Mouse (Mus musculus) midbrain, embryonic 14.5 days (tissue): ENCODE results near the gene Pp2d1. TPM values are rescaled to one million over a fixed set of nuclear protein-coding genes. Genes with fewer than 3 reads are reported as not detected.
"Not testable (repeated sequence)": the region's sequence is repeated elsewhere in the genome, so short reads cannot be mapped to it uniquely, and the experiment has no call there.

Source experiments
- ATAC-seq: fragments of 200-750 bp; cut with Nextera tagmentation; 2 replicates; pipeline ENCODE4 v1.8.0; 2017; ENCODE audit warnings: moderate number of reproducible peaks, moderate library complexity; ENCODE audit not compliant: low FRiP score, low TSS enrichment
- DNase-seq: peaks from one replicate; pipeline ENCODE4 v3.0.0-alpha.2; 2015
- H3K27ac ChIP-seq: fragments of 300-500 bp; sonication (generic); replicated peaks from 2 replicates; pipeline ENCODE4 v1.5.1; 2014; ENCODE audit warnings: mild to moderate bottlenecking, low read depth, low read length, moderate library complexity
- H3K27me3 ChIP-seq: fragments of 300-500 bp; sonication (generic); 2 replicates; pipeline ENCODE4 v1.6.1; 2014; ENCODE audit warnings: low read length, control low read depth, mixed read lengths; ENCODE audit not compliant: control insufficient read depth, insufficient read depth
- H3K36me3 ChIP-seq: fragments of 300-500 bp; sonication (generic); 2 replicates; pipeline ENCODE4 v1.6.1; 2014; ENCODE audit warnings: low read length, control low read depth; ENCODE audit not compliant: control insufficient read depth, insufficient read depth
- H3K4me1 ChIP-seq: fragments of 300-500 bp; sonication (generic); 2 replicates; pipeline ENCODE4 v1.6.1; 2014; ENCODE audit warnings: mild to moderate bottlenecking, antibody characterized with exemption, low read length, control low read depth; ENCODE audit not compliant: control insufficient read depth, insufficient read depth
- H3K4me2 ChIP-seq: fragments of 300-500 bp; sonication (generic); 2 replicates; pipeline ENCODE4 v1.6.1; 2014; ENCODE audit warnings: mild to moderate bottlenecking, low read length, moderate library complexity
- H3K4me3 ChIP-seq: fragments of 300-500 bp; sonication (generic); replicated peaks from 2 replicates; pipeline ENCODE4 v1.5.1; 2014; ENCODE audit warnings: low read depth, low read length
- H3K9ac ChIP-seq: fragments of 300-500 bp; sonication (generic); replicated peaks from 2 replicates; pipeline ENCODE4 v1.6.1; 2014; ENCODE audit warnings: mild to moderate bottlenecking, low read length, moderate library complexity
- H3K9me3 ChIP-seq: fragments of 300-500 bp; sonication (generic); 2 replicates; pipeline ENCODE4 v1.6.1; 2016; ENCODE audit warnings: low read length, control low read depth, mixed read lengths; ENCODE audit not compliant: control insufficient read depth
- WGBS: fragments of 180-500 bp; shearing (Covaris S2); extraction: QIAGEN DNeasy Blood & Tissue Kit; methylation state at CpG from one replicate; pipeline ENCODE4 v1.1.7; 2014; 5-methylcytosine and 5-hydroxymethylcytosine counted together
- polyA plus RNA-seq: library from polyadenylated mRNA; unstranded; fragments of >200 nt; fragmentation: Nextera tagmentation; extraction: Ambion mirVana; gene quantifications from 2 replicates; pipeline ENCODE4 v1.2.1, GENCODE M21; 2014

Gene Pp2d1
- polyA plus RNA-seq, 1 experiment from 2014 or later, result 0.66 TPM

GRCm38 (mm10) chr17:53578776-53579175 lies 39.5 kb upstream of the Pp2d1 start:
- no peak for DNase-seq
- no peaks in the 10 kb centered on the region for H3K9me3 ChIP-seq
- ATAC-seq, result no peak

GRCm38 (mm10) chr17:53578249-53578648 lies 39.0 kb upstream of the Pp2d1 start:
- 84% methylated on average over 6 of the region's 6 CpGs for WGBS
- H3K27me3 ChIP-seq, result no peaks in the 10 kb centered on the region
- H3K4me3 ChIP-seq, result no peak overlapping the region
- ATAC-seq (no peak), DNase-seq (no peak)
- H3K4me2 ChIP-seq, result no peak overlapping the region
- H3K4me1 ChIP-seq, result no peaks in the 10 kb centered on the region
- H3K9me3 ChIP-seq, result no peaks in the 10 kb centered on the region
- no peak overlapping the region for H3K27ac ChIP-seq
- no peaks in the 10 kb centered on the region for H3K36me3 ChIP-seq
- no peak overlapping the region for H3K9ac ChIP-seq

More at GRCm38 (mm10) chr17:53578776-53579175, 39.5 kb upstream of the Pp2d1 start:
- Histone ChIP-seq H3K27me3 (no peaks in the 10 kb centered on the region), H3K36me3 (no peaks in the 10 kb centered on the region), H3K4me1 (no peaks in the 10 kb centered on the region), H3K27ac (no peak overlapping the region), H3K4me2 (no peak overlapping the region), H3K4me3 (no peak overlapping the region), H3K9ac (no peak overlapping the region)
- 73% methylated on average over 9 of the region's 9 CpGs for WGBS

GRCm38 (mm10) chr17:53577754-53578153 lies 38.5 kb upstream of the Pp2d1 start:
- H3K9me3 ChIP-seq, result no peaks in the 10 kb centered on the region
- 86% methylated on average over 5 of the region's 5 CpGs for WGBS
- no peaks in the 10 kb centered on the region for H3K27me3 ChIP-seq
- no peak overlapping the region for H3K4me3 ChIP-seq
- no peak overlapping the region for H3K9ac ChIP-seq
- no peaks in the 10 kb centered on the region for H3K36me3 ChIP-seq
- ATAC-seq (no peak), DNase-seq (no peak)
- H3K4me2 ChIP-seq, result no peak overlapping the region
- no peaks in the 10 kb centered on the region for H3K4me1 ChIP-seq
- no peak overlapping the region for H3K27ac ChIP-seq

- Histone ChIP-seq H3K4me2 (no peak overlapping the region), H3K9ac (no peak overlapping the region), H3K4me1 (no peaks in the 10 kb centered on the region), H3K4me3 (no peak overlapping the region), H3K27ac (no peak overlapping the region), H3K9me3 (no peaks in the 10 kb centered on the region), H3K36me3 (no peaks in the 10 kb centered on the region), H3K27me3 (no peaks in the 10 kb centered on the region)
- WGBS, result 80% methylated on average over 2 of the region's 2 CpGs
- DNase-seq (no peak), ATAC-seq (no peak)
Measured at GRCm38 (mm10) chr17:53577151-53577550, 37.9 kb upstream of the Pp2d1 start.

GRCm38 (mm10) chr17:53573019-53573556 lies 33.8 kb upstream of the Pp2d1 start:
- 86% methylated on average over 4 of the region's 4 CpGs for WGBS
- Histone ChIP-seq H3K4me3 (no peak overlapping the region), H3K9ac (no peak overlapping the region), H3K36me3 (no peaks in the 10 kb centered on the region), H3K4me1 (peaks cover 18% of the 10 kb centered on the region), H3K27me3 (no peaks in the 10 kb centered on the region), H3K27ac (no peak overlapping the region), H3K4me2 (no peak overlapping the region), H3K9me3 (no peaks in the 10 kb centered on the region)
- ATAC-seq, result no peak
- DNase-seq, result no peak

GRCm38 (mm10) chr17:53570932-53571331 lies 31.7 kb upstream of the Pp2d1 start:
- not testable (repeated sequence) for H3K4me2 ChIP-seq, H3K9me3 ChIP-seq, H3K4me3 ChIP-seq, ATAC-seq, DNase-seq, H3K27ac ChIP-seq, H3K36me3 ChIP-seq, H3K27me3 ChIP-seq, H3K9ac ChIP-seq
- peaks cover 23% of the 10 kb centered on the region for H3K4me1 ChIP-seq
- WGBS, result 94% methylated on average over 5 of the region's 5 CpGs

- ATAC-seq, result no peak
- H3K9ac ChIP-seq, result no peak overlapping the region
- H3K27ac ChIP-seq, result no peak overlapping the region
- no peaks in the 10 kb centered on the region for H3K36me3 ChIP-seq
- WGBS, result 29% methylated on average over 10 of the region's 10 CpGs
- H3K4me1 ChIP-seq, result peaks cover 25% of the 10 kb centered on the region
- no peak overlapping the region for H3K4me3 ChIP-seq
- H3K27me3 ChIP-seq, result no peaks in the 10 kb centered on the region
- no peak overlapping the region; the same call in 1 of the 2 replicates for H3K4me2 ChIP-seq
- DNase-seq, result peak; percentile 15
- H3K9me3 ChIP-seq, result no peaks in the 10 kb centered on the region
Measured at GRCm38 (mm10) chr17:53570361-53570875, 31.2 kb upstream of the Pp2d1 start.

- ATAC-seq, result no peak
- Histone ChIP-seq H3K4me3 (no peak overlapping the region), H3K27ac (0 out of 2 replicates have a peak overlapping the region, but pooled peaks have one; percentile 26)
Measured at GRCm38 (mm10) chr17:53569829-53570228, 30.6 kb upstream of the Pp2d1 start.

GRCm38 (mm10) chr17:53568734-53569386 lies 29.6 kb upstream of the Pp2d1 start:
- no peak for DNase-seq
- Histone ChIP-seq H3K36me3 (no peaks in the 10 kb centered on the region), H3K4me3 (peak overlapping the region; percentile 91), H3K4me1 (peaks cover 25% of the 10 kb centered on the region), H3K27ac (peak overlapping the region; percentile 97), H3K9me3 (no peaks in the 10 kb centered on the region), H3K9ac (peak overlapping the region; percentile 96), H3K4me2 (peak overlapping the region; percentile 87), H3K27me3 (no peaks in the 10 kb centered on the region)
- ATAC-seq, result no peak
- WGBS, result 34% methylated on average over 8 of the region's 8 CpGs

More at GRCm38 (mm10) chr17:53569829-53570228, 30.6 kb upstream of the Pp2d1 start:
- H3K4me2 ChIP-seq, result peak overlapping the region; percentile 87; the same call in 1 of the 2 replicates
- no peaks in the 10 kb centered on the region for H3K9me3 ChIP-seq
- H3K27me3 ChIP-seq, result no peaks in the 10 kb centered on the region
- WGBS, result 33% methylated on average over 6 of the region's 6 CpGs
- H3K36me3 ChIP-seq, result no peaks in the 10 kb centered on the region
- DNase-seq, result peak; percentile 71
- H3K9ac ChIP-seq, result no peak overlapping the region
- H3K4me1 ChIP-seq, result peaks cover 25% of the 10 kb centered on the region
